Mouse (Mus musculus) stomach, postnatal 0 days (tissue): Measurements from ENCODE around the gene Med13.

Experiments
- CTCF ChIP-seq: IDR thresholded peaks from 2 replicates; pipeline ENCODE4 v1.5.1; 2016; ENCODE audit warnings: antibody characterized with exemption, low read depth, mild to moderate bottlenecking, moderate library complexity
- EP300 ChIP-seq: optimal IDR thresholded peaks from 2 replicates; pipeline ENCODE3; 2016; ENCODE audit warnings: antibody characterized with exemption

DNA sequence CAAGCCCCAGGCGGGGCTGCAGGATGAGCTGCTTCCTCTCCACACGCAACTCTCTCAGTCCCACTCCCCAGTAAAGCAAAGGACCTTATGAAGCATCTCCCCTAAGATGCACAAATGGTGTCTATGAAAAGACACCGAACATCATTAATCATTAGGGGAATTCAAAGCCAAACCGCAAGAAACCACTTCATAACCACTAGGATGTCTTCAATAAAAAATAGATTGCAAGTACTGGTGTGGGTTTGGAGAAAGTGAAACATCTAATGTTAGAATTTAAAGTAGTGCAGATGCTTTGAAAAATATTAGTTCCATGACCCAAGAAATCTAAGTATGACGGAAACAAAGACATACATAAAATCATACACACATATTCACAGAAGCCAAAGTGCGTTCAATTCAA, 65.7 kb downstream of the Med13 start:
- no peak for TF ChIP-seq CTCF
- no peak for TF ChIP-seq EP300
